Mouse (Mus musculus) ES-E14 (cell line): ENCODE data around the gene Ift46. TPM values are rescaled to one million over a fixed set of nuclear protein-coding genes. Genes with fewer than 3 reads are reported as not detected.

Experiments
- DNase-seq: peaks from one replicate; pipeline ENCODE4 v3.0.0-alpha.2; 2013; ENCODE audit warnings: low read depth, low spot score
- H3K27ac ChIP-seq: 2 replicates; pipeline ENCODE4 v1.5.1; 2012; ENCODE audit warnings: low read depth, mild to moderate bottlenecking, low read length, moderate library complexity, mixed read lengths; ENCODE audit not compliant: poor library complexity, insufficient read depth, severe bottlenecking
- H3K36me3 ChIP-seq: 2 replicates; pipeline ENCODE4 v1.6.1; 2012; ENCODE audit warnings: mild to moderate bottlenecking, low read length, moderate library complexity, mixed read lengths; ENCODE audit not compliant: control insufficient read depth, poor library complexity, insufficient read depth, severe bottlenecking
- H3K4me1 ChIP-seq, 2 experiments: fragments of 150-350 bp in 1 of 2; sonication (generic) in 1 of 2; 2 replicates each; pipeline ENCODE4 v1.6.1; 2012; ENCODE audit warnings: low read length in 2 of 2, mild to moderate bottlenecking in 1 of 2, mixed read lengths in 1 of 2; ENCODE audit not compliant: control insufficient read depth in 2 of 2, insufficient read depth in 2 of 2, poor library complexity in 1 of 2
- H3K4me3 ChIP-seq, 2 experiments: fragments of 150-350 bp in 1 of 2; sonication (generic) in 1 of 2; 2 replicates each; pipeline ENCODE4 v1.5.1; 2012; ENCODE audit warnings: low read length in 2 of 2, low read depth in 1 of 2, mild to moderate bottlenecking in 1 of 2, mixed read lengths in 1 of 2; ENCODE audit not compliant: insufficient read depth in 1 of 2, poor library complexity in 1 of 2, severe bottlenecking in 1 of 2
- H3K9ac ChIP-seq: 2 replicates; pipeline ENCODE4 v1.6.1; 2012; ENCODE audit warnings: low read depth, mild to moderate bottlenecking, low read length, mixed read lengths; ENCODE audit not compliant: poor library complexity, insufficient read depth, severe bottlenecking
- H3K9me3 ChIP-seq: fragments of 150-350 bp; sonication (generic); 2 replicates; pipeline ENCODE4 v1.6.1; 2012; ENCODE audit warnings: low read depth, mild to moderate bottlenecking, low read length; ENCODE audit not compliant: control insufficient read depth, insufficient read depth
- CHD2 ChIP-seq: IDR thresholded peaks from 2 replicates; pipeline ENCODE4 v1.6.1; 2014; ENCODE audit warnings: mild to moderate bottlenecking, low read depth, low read length, inconsistent platforms
- HCFC1 ChIP-seq: IDR thresholded peaks from 2 replicates; pipeline ENCODE4 v1.6.1; 2012; ENCODE audit warnings: low read length, inconsistent platforms, borderline replicate concordance; ENCODE audit not compliant: insufficient read depth
- MAFK ChIP-seq: IDR thresholded peaks from 2 replicates; pipeline ENCODE4 v1.6.1; 2014; ENCODE audit warnings: mild to moderate bottlenecking, low read depth, low read length, inconsistent platforms; ENCODE audit not compliant: insufficient read depth
- ZC3H11A ChIP-seq: IDR thresholded peaks from 2 replicates; pipeline ENCODE4 v1.6.1; 2012; ENCODE audit warnings: low read depth, mild to moderate bottlenecking, inconsistent platforms, low read length, borderline replicate concordance
- ZNF384 ChIP-seq: IDR thresholded peaks from 2 replicates; pipeline ENCODE4 v1.6.1; 2012; ENCODE audit warnings: low read depth, low read length, inconsistent platforms
- in situ Hi-C, 2 experiments: fragments of 600-800 bp; cut with MboI; formaldehyde crosslinking; loops; one replicate each; pipeline ENCODE4 v1.15.1; 2025; ENCODE audit warnings: low sequenced_read_pairs in 2 of 2, inconsistent platforms in 1 of 2; ENCODE audit not compliant: unreplicated experiment in 2 of 2
- total RNA-seq: library from RNA; depleted of rRNA; stranded (reverse); fragments of 300-350 nt; gene quantifications from 2 replicates; pipeline ENCODE4 v1.2.3, GENCODE M21; 2012

Gene Ift46
- total RNA-seq, 1 experiment: 64.4 TPM

- no peak for DNase-seq
- in situ Hi-C loops: no loop called here
- Histone ChIP-seq H3K9ac (no peak within 1 kb of the TSS), H3K27ac (no peak within 1 kb of the TSS), H3K9me3 (no peaks in the 10 kb centered on the region), H3K4me3 (no peak within 1 kb of the TSS), H3K4me1 (no peaks in the 10 kb centered on the region; a peak in 1 of 4 replicates), H3K36me3 (peaks cover 20% of the 10 kb centered on the region)
- no peak for TF ChIP-seq MAFK
- TF ChIP-seq ZNF384: no peak
- TF ChIP-seq HCFC1: no peak
- no peak for TF ChIP-seq CHD2
- TF ChIP-seq ZC3H11A: no peak
These were observed 35.2 kb downstream of the Ift46 start, which contains the start of gene Ttc36 for GRCm38 (mm10) chr9:44802808-44803450. Gene Ttc36 (minus strand): TSS chr9:44803072.

- Histone ChIP-seq H3K4me3 (no peak overlapping the region), H3K36me3 (peaks cover 30% of the 10 kb centered on the region), H3K4me1 (no peaks in the 10 kb centered on the region; a peak in 1 of 4 replicates), H3K9me3 (no peaks in the 10 kb centered on the region), H3K9ac (no peak overlapping the region), H3K27ac (no peak overlapping the region)
- DNase-seq: no peak
- in situ Hi-C loops: no loop called here
- TF ChIP-seq HCFC1 (no peak), ZNF384 (no peak), MAFK (no peak), CHD2 (no peak), ZC3H11A (no peak)
These were observed 37.0 kb downstream of the Ift46 start for GRCm38 (mm10) chr9:44804678-44805077.

- H3K9me3 ChIP-seq: no peaks in the 10 kb centered on the region
- peaks cover 38% of the 10 kb centered on the region for H3K36me3 ChIP-seq
- no peak overlapping the region for H3K9ac ChIP-seq
- H3K27ac ChIP-seq: no peak overlapping the region
- H3K4me3 ChIP-seq: no peak overlapping the region
- in situ Hi-C loops: no loop called here
- TF ChIP-seq ZNF384: no peak
- no peak for TF ChIP-seq CHD2
- TF ChIP-seq ZC3H11A: no peak
- no peak for TF ChIP-seq MAFK
- TF ChIP-seq HCFC1: no peak
- no peaks in the 10 kb centered on the region; a peak in 1 of 4 replicates for H3K4me1 ChIP-seq
- no peak for DNase-seq
These were observed 37.8 kb downstream of the Ift46 start for GRCm38 (mm10) chr9:44805536-44805935.

GRCm38 (mm10) chr9:44807141-44807540 is 39.4 kb downstream of the Ift46 start:
- no peak overlapping the region for H3K4me3 ChIP-seq
- DNase-seq: no peak
- H3K9me3 ChIP-seq: no peaks in the 10 kb centered on the region
- no peaks in the 10 kb centered on the region; a peak in 1 of 4 replicates for H3K4me1 ChIP-seq
- H3K27ac ChIP-seq: no peak overlapping the region
- H3K36me3 ChIP-seq: peaks cover 47% of the 10 kb centered on the region
- H3K9ac ChIP-seq: no peak overlapping the region
- TF ChIP-seq CHD2 (no peak), HCFC1 (no peak), ZNF384 (no peak), MAFK (no peak), ZC3H11A (no peak)
- in situ Hi-C loops: no loop called here

- no peaks in the 10 kb centered on the region for H3K9me3 ChIP-seq
- H3K4me3 ChIP-seq: no peak overlapping the region
- no peak overlapping the region for H3K9ac ChIP-seq
- no peak for DNase-seq
- H3K27ac ChIP-seq: no peak overlapping the region
- no peaks in the 10 kb centered on the region; a peak in 1 of 4 replicates for H3K4me1 ChIP-seq
- peaks cover 49% of the 10 kb centered on the region for H3K36me3 ChIP-seq
- in situ Hi-C loops: no loop called here
- no peak for TF ChIP-seq ZNF384
- no peak for TF ChIP-seq CHD2
- no peak for TF ChIP-seq HCFC1
- no peak for TF ChIP-seq MAFK
- TF ChIP-seq ZC3H11A: no peak
These were observed 40.1 kb downstream of the Ift46 start for GRCm38 (mm10) chr9:44807778-44808177.
